Mouse (Mus musculus) myocyte (in vitro differentiated cells): ENCODE data around the gene Naxd.

Experiments
- CEBPB ChIP-seq: IDR thresholded peaks from 2 replicates; pipeline ENCODE4 v1.6.1; 2011; ENCODE audit warnings: mild to moderate bottlenecking, moderate library complexity; ENCODE audit not compliant: poor library complexity, insufficient read depth, severe bottlenecking
- MAX ChIP-seq: IDR thresholded peaks from one replicate; pipeline ENCODE4 v1.6.1; 2011; ENCODE audit warnings: low read depth, mild to moderate bottlenecking, control low read depth
- MYOD1 ChIP-seq, 3 experiments: IDR thresholded peaks; one replicate each; pipeline ENCODE4 v1.6.1; 2011; ENCODE audit warnings: control low read depth in 2 of 3, low read depth in 2 of 3, mild to moderate bottlenecking in 2 of 3, moderate library complexity in 1 of 3; ENCODE audit not compliant: insufficient read length in 2 of 3, control insufficient read depth in 1 of 3
- MYOG ChIP-seq, 3 experiments: IDR thresholded peaks; one replicate each; pipeline ENCODE4 v1.6.1; 2011; ENCODE audit warnings: control low read depth in 2 of 3, low read depth in 2 of 3, mild to moderate bottlenecking in 2 of 3; ENCODE audit not compliant: insufficient read length in 2 of 3, control insufficient read depth in 1 of 3, insufficient read depth in 1 of 3
- POLR2A ChIP-seq: IDR thresholded peaks from one replicate; pipeline ENCODE4 v1.6.1; 2011; ENCODE audit warnings: low read depth, mild to moderate bottlenecking, control low read depth, moderate library complexity; ENCODE audit not compliant: insufficient read length
- POLR2AphosphoS2 ChIP-seq: IDR thresholded peaks from one replicate; pipeline ENCODE4 v1.6.1; 2011; ENCODE audit warnings: low read depth, control low read depth; ENCODE audit not compliant: insufficient read length
- REST ChIP-seq: IDR thresholded peaks from one replicate; pipeline ENCODE4 v1.6.1; 2011; ENCODE audit warnings: mild to moderate bottlenecking, control low read depth, moderate library complexity; ENCODE audit not compliant: insufficient read depth, insufficient read length
- SRF ChIP-seq: IDR thresholded peaks from one replicate; pipeline ENCODE4 v1.6.1; 2011; ENCODE audit warnings: low read depth; ENCODE audit not compliant: control insufficient read depth, insufficient read length
- TCF12 ChIP-seq: IDR thresholded peaks from one replicate; pipeline ENCODE4 v1.6.1; 2011; ENCODE audit warnings: mild to moderate bottlenecking, control low read depth; ENCODE audit not compliant: poor library complexity, insufficient read depth, severe bottlenecking
- TCF3 ChIP-seq: IDR thresholded peaks from one replicate; pipeline ENCODE4 v1.6.1; 2011; ENCODE audit warnings: low read depth, control low read depth; ENCODE audit not compliant: insufficient read length
- USF1 ChIP-seq: IDR thresholded peaks from one replicate; pipeline ENCODE4 v1.6.1; 2011; ENCODE audit warnings: low read depth, mild to moderate bottlenecking, control low read depth, moderate library complexity

- no peak for TF ChIP-seq MAX
- TF ChIP-seq POLR2A = no peak
- TF ChIP-seq USF1 = no peak
- TF ChIP-seq CEBPB = no peak
- TF ChIP-seq POLR2AphosphoS2 = no peak
- TF ChIP-seq TCF12 = no peak
- TF ChIP-seq REST = no peak
- TF ChIP-seq MYOG (IDR thresholded peaks at IDR 0.05; ENCODE audit: control insufficient read depth in 1 of 3, insufficient read depth in 1 of 3, insufficient read length in 2 of 3, low read depth in 2 of 3) = no peak
- no peak for TF ChIP-seq MYOD1 (IDR thresholded peaks at IDR 0.05; ENCODE audit: control insufficient read depth in 1 of 3, insufficient read length in 2 of 3, low read depth in 2 of 3)
- no peak for TF ChIP-seq TCF3
- TF ChIP-seq SRF = no peak
These were observed 17.7 kb upstream of the Naxd start for GRCm38 (mm10) chr8:11479591-11479990.
